Mouse (Mus musculus): ENCODE data around the gene 4930524B15Rik. TPM values are rescaled to one million over a fixed set of nuclear protein-coding genes. Genes with fewer than 3 reads are reported as not detected.

4930524B15Rik gene
- polyA plus RNA-seq, 1 experiment from 2014 or later = not detected

GRCm38 (mm10) chr11:31941640-31942638 is 23.5 kb upstream of the 4930524B15Rik start:
- H3K27ac ChIP-seq (ENCODE audit: low read depth) = no peak overlapping the region
- ATAC-seq (ENCODE audit: insufficient read depth) = no peak
- no peaks in the 10 kb centered on the region for H3K27me3 ChIP-seq (ENCODE audit: insufficient read depth, low read length)
- no peak overlapping the region for H3K4me3 ChIP-seq (ENCODE audit: low read depth, low read length)
- H3K4me2 ChIP-seq = no peak overlapping the region
- no peak overlapping the region for H3K9ac ChIP-seq
- no peaks in the 10 kb centered on the region for H3K36me3 ChIP-seq (ENCODE audit: insufficient read depth)
- peak; percentile 41 for TF ChIP-seq CTCF (IDR thresholded peaks at IDR 0.05; ENCODE audit: low read depth)
- peak; percentile 57 for DNase-seq
- H3K9me3 ChIP-seq (ENCODE audit: low read depth, low read length) = no peaks in the 10 kb centered on the region
- WGBS = 75% methylated on average over 4 of the region's 4 CpGs
- H3K4me1 ChIP-seq (ENCODE audit: insufficient read depth) = no peaks in the 10 kb centered on the region

- no peak overlapping the region for H3K27ac ChIP-seq (ENCODE audit: low read depth)
- ATAC-seq (ENCODE audit: insufficient read depth) = no peak
- whole genome bisulfite sequencing = 67% methylated on average over 3 of the region's 3 CpGs
- TF ChIP-seq CTCF (IDR thresholded peaks at IDR 0.05; ENCODE audit: low read depth) = no peak
- H3K4me1 ChIP-seq (ENCODE audit: insufficient read depth) = no peaks in the 10 kb centered on the region
- H3K9me3 ChIP-seq (ENCODE audit: low read depth, low read length) = no peaks in the 10 kb centered on the region
- H3K27me3 ChIP-seq (ENCODE audit: insufficient read depth, low read length) = no peaks in the 10 kb centered on the region
- no peak overlapping the region for H3K9ac ChIP-seq
- no peaks in the 10 kb centered on the region for H3K36me3 ChIP-seq (ENCODE audit: insufficient read depth)
- no peak overlapping the region for H3K4me3 ChIP-seq (ENCODE audit: low read depth, low read length)
- no peak overlapping the region for H3K4me2 ChIP-seq
- no peak for DNase-seq
Observed at GRCm38 (mm10) chr11:31945471-31945870, 19.9 kb upstream of the 4930524B15Rik start.

- H3K36me3 ChIP-seq (ENCODE audit: insufficient read depth) = no peaks in the 10 kb centered on the region
- TF ChIP-seq CTCF (IDR thresholded peaks at IDR 0.05; ENCODE audit: low read depth) = no peak
- H3K4me2 ChIP-seq = peak overlapping the region; percentile 57
- WGBS = 13% methylated on average over 15 of the region's 15 CpGs
- peak; percentile 57 for ATAC-seq (ENCODE audit: insufficient read depth)
- no peaks in the 10 kb centered on the region for H3K27me3 ChIP-seq (ENCODE audit: insufficient read depth, low read length)
- 0 out of 2 replicates have a peak overlapping the region, but pooled peaks have one; percentile 42 for H3K9ac ChIP-seq
- peak overlapping the region; percentile 38 for H3K4me3 ChIP-seq (ENCODE audit: low read depth, low read length)
- DNase-seq = no peak
- H3K4me1 ChIP-seq (ENCODE audit: insufficient read depth) = no peaks in the 10 kb centered on the region
- H3K9me3 ChIP-seq (ENCODE audit: low read depth, low read length) = no peaks in the 10 kb centered on the region
- no peak overlapping the region for H3K27ac ChIP-seq (ENCODE audit: low read depth)
Observed at GRCm38 (mm10) chr11:31948462-31949330, 16.7 kb upstream of the 4930524B15Rik start.

GRCm38 (mm10) chr11:31949331-31949785 is 16.0 kb upstream of the 4930524B15Rik start:
- Histone ChIP-seq H3K9me3 (ENCODE audit: low read depth, low read length) (no peaks in the 10 kb centered on the region), H3K4me1 (ENCODE audit: insufficient read depth) (no peaks in the 10 kb centered on the region), H3K9ac (0 out of 2 replicates have a peak overlapping the region, but pooled peaks have one; percentile 42), H3K4me2 (peak overlapping the region; percentile 57), H3K36me3 (ENCODE audit: insufficient read depth) (no peaks in the 10 kb centered on the region), H3K4me3 (ENCODE audit: low read depth, low read length) (peak overlapping the region; percentile 38), H3K27ac (ENCODE audit: low read depth) (no peak overlapping the region), H3K27me3 (ENCODE audit: insufficient read depth, low read length) (no peaks in the 10 kb centered on the region)
- ATAC-seq (ENCODE audit: insufficient read depth) (peak; percentile 85), DNase-seq (peak; percentile 96)
- WGBS = 1% methylated on average over 17 of the region's 17 CpGs
- peak; percentile 84 for TF ChIP-seq CTCF (IDR thresholded peaks at IDR 0.05; ENCODE audit: low read depth)

GRCm38 (mm10) chr11:31960071-31960470 is 5.3 kb upstream of the 4930524B15Rik start:
- ATAC-seq (ENCODE audit: insufficient read depth) = no peak
- Histone ChIP-seq H3K9me3 (ENCODE audit: low read depth, low read length) (no peaks in the 10 kb centered on the region), H3K36me3 (ENCODE audit: insufficient read depth) (no peaks in the 10 kb centered on the region), H3K9ac (no peak overlapping the region), H3K27me3 (ENCODE audit: insufficient read depth, low read length) (no peaks in the 10 kb centered on the region), H3K27ac (ENCODE audit: low read depth) (no peak overlapping the region), H3K4me1 (ENCODE audit: insufficient read depth) (no peaks in the 10 kb centered on the region), H3K4me2 (no peak overlapping the region), H3K4me3 (ENCODE audit: low read depth, low read length) (no peak overlapping the region)
- no peak for DNase-seq
- no peak for TF ChIP-seq CTCF (IDR thresholded peaks at IDR 0.05; ENCODE audit: low read depth)

- no peak overlapping the region for H3K4me3 ChIP-seq (ENCODE audit: low read depth, low read length)
- ATAC-seq (ENCODE audit: insufficient read depth) (no peak), DNase-seq (no peak)
- WGBS = 89% methylated on average over 1 of the region's 1 CpGs
- H3K4me1 ChIP-seq (ENCODE audit: insufficient read depth) = peaks cover 4% of the 10 kb centered on the region; the same call in 1 of the 2 replicates
- no peaks in the 10 kb centered on the region for H3K9me3 ChIP-seq (ENCODE audit: low read depth, low read length)
- H3K36me3 ChIP-seq (ENCODE audit: insufficient read depth) = no peaks in the 10 kb centered on the region
- TF ChIP-seq CTCF (IDR thresholded peaks at IDR 0.05; ENCODE audit: low read depth) = no peak
- no peak overlapping the region for H3K27ac ChIP-seq (ENCODE audit: low read depth)
- no peaks in the 10 kb centered on the region for H3K27me3 ChIP-seq (ENCODE audit: insufficient read depth, low read length)
- H3K4me2 ChIP-seq = no peak overlapping the region
- no peak overlapping the region for H3K9ac ChIP-seq
Observed at GRCm38 (mm10) chr11:31963993-31964392, 1.4 kb upstream of the 4930524B15Rik start.

Data from lung, embryonic 14.5 days (tissue).